Mouse (Mus musculus): ENCODE results near the gene Tamm41. TPM values are rescaled to one million over a fixed set of nuclear protein-coding genes. Genes with fewer than 3 reads are reported as not detected.

Gene Tamm41
- total and polyA plus RNA-seq, 2 experiments from 2014 or later, result 47.1 to 51.1 TPM

DNA sequence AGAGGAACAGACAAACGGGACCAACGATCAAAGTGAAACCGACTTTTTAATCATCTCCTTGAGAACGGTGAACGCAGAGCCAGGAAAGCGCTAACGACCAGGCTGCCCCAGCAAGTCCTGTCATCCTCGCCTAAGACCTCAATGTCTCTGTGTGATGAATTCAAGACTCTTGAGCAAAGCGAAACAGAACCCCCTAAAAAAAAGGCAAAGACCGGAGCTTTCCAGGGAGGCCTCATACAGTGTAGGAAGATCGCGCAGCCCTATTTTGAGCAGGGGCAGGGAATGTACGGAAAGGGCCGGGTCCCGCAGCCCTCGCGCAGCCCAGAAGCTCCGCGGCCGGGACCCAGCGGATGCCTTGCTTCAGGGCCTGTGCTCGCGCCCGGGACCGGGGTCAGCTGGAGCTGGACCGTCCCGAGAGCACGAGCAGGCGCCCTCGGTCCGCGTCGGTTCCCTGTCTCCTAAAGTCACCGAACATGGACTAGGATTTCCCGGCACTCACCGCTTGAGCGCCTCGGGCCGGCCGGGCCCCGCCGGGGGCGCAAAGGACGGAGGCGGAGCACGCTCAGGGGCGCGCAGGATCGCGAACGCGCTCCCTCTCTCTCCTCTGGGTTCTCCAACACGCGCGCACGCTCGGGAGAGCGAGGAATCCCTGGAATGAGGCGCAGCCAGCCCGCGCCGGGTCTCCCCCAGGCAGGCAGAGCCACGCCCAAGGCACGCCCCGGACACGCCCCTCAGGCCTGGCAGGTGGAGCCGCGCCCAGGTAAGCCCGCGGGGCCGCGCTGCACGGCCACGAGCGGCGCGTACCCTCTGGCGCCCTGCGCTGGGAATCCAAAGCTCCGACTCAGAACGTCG lies 69.1 kb downstream of the Tamm41 start:
- no peaks in the 10 kb centered on the region for H3K36me3 ChIP-seq (ENCODE audit: insufficient read depth, low read length)
- ATAC-seq (peak; percentile 79), DNase-seq (ENCODE audit: low spot score) (peak; percentile 85)
- H3K9me3 ChIP-seq (ENCODE audit: low read length), result no peaks in the 10 kb centered on the region
- H3K4me2 ChIP-seq (ENCODE audit: low read depth, low read length), result peak overlapping the region; percentile 96
- no peaks in the 10 kb centered on the region for H3K4me1 ChIP-seq (ENCODE audit: insufficient read depth, low read length)
- WGBS, result under 1% methylated on average over 74 of the region's 82 CpGs
- H3K27ac ChIP-seq, result peak overlapping the region; percentile 75
- peak overlapping the region; percentile 66 for H3K4me3 ChIP-seq (ENCODE audit: low read length)
- no peaks in the 10 kb centered on the region for H3K27me3 ChIP-seq (ENCODE audit: insufficient read depth, low read length)
- H3K9ac ChIP-seq (replicated peaks; ENCODE audit: low read length), result peak overlapping the region; percentile 64
- TF ChIP-seq CTCF (IDR thresholded peaks at IDR 0.05; ENCODE audit: low read depth), result no peak

DNA sequence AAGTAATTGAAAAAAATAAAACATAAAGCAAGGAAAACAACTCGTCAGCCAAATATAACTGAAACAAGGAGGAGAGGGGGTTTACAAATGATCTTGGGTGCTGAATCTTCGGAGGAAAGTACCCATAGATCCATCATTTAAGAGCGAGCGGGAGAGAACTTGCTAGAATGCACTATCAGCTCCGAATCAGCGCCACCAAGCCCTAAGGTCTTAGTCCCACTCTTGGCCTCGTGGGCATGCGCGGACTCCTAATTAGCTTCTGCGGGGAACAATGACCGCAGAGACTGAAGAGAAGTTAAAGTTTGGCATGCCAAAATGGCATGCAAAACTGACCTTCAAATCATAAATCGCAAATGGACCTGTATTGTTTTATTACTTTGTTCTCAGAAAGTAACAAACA lies 70.1 kb downstream of the Tamm41 start:
- H3K4me3 ChIP-seq (ENCODE audit: low read length), result peak overlapping the region; percentile 66
- ATAC-seq (no peak), DNase-seq (ENCODE audit: low spot score) (peak; percentile 24)
- no peak overlapping the region for H3K9ac ChIP-seq (replicated peaks; ENCODE audit: low read length)
- 41% methylated on average over 12 of the region's 12 CpGs for WGBS
- peak overlapping the region; percentile 96 for H3K4me2 ChIP-seq (ENCODE audit: low read depth, low read length)
- TF ChIP-seq CTCF (IDR thresholded peaks at IDR 0.05; ENCODE audit: low read depth), result no peak
- no peaks in the 10 kb centered on the region for H3K9me3 ChIP-seq (ENCODE audit: low read length)
- no peaks in the 10 kb centered on the region for H3K4me1 ChIP-seq (ENCODE audit: insufficient read depth, low read length)
- H3K27ac ChIP-seq, result no peak overlapping the region
- H3K36me3 ChIP-seq (ENCODE audit: insufficient read depth, low read length), result no peaks in the 10 kb centered on the region
- no peaks in the 10 kb centered on the region for H3K27me3 ChIP-seq (ENCODE audit: insufficient read depth, low read length)

- no peaks in the 10 kb centered on the region for H3K36me3 ChIP-seq (ENCODE audit: insufficient read depth, low read length)
- no peaks in the 10 kb centered on the region for H3K4me1 ChIP-seq (ENCODE audit: insufficient read depth, low read length)
- H3K9ac ChIP-seq (replicated peaks; ENCODE audit: low read length), result no peak overlapping the region
- ATAC-seq (no peak), DNase-seq (ENCODE audit: low spot score) (no peak)
- H3K4me2 ChIP-seq (ENCODE audit: low read depth, low read length), result peak overlapping the region; percentile 96; the same call in 1 of the 2 replicates
- no peaks in the 10 kb centered on the region for H3K9me3 ChIP-seq (ENCODE audit: low read length)
- no peak overlapping the region for H3K27ac ChIP-seq
- no peaks in the 10 kb centered on the region for H3K27me3 ChIP-seq (ENCODE audit: insufficient read depth, low read length)
- TF ChIP-seq CTCF (IDR thresholded peaks at IDR 0.05; ENCODE audit: low read depth), result no peak
- no peak overlapping the region for H3K4me3 ChIP-seq (ENCODE audit: low read length)
- 18% methylated on average over 2 of the region's 2 CpGs for WGBS
Measured at GRCm38 (mm10) chr6:114966396-114967154, 71.1 kb downstream of the Tamm41 start.

- no peak overlapping the region for H3K9ac ChIP-seq (replicated peaks; ENCODE audit: low read length)
- H3K4me3 ChIP-seq (ENCODE audit: low read length), result no peak overlapping the region
- H3K36me3 ChIP-seq (ENCODE audit: insufficient read depth, low read length), result no peaks in the 10 kb centered on the region
- TF ChIP-seq CTCF (IDR thresholded peaks at IDR 0.05; ENCODE audit: low read depth), result no peak
- ATAC-seq (no peak), DNase-seq (ENCODE audit: low spot score) (no peak)
- no peak overlapping the region for H3K4me2 ChIP-seq (ENCODE audit: low read depth, low read length)
- H3K27me3 ChIP-seq (ENCODE audit: insufficient read depth, low read length), result no peaks in the 10 kb centered on the region
- 83% methylated on average over 3 of the region's 3 CpGs for WGBS
- H3K4me1 ChIP-seq (ENCODE audit: insufficient read depth, low read length), result no peaks in the 10 kb centered on the region
- H3K27ac ChIP-seq, result no peak overlapping the region
- no peaks in the 10 kb centered on the region for H3K9me3 ChIP-seq (ENCODE audit: low read length)
Measured at GRCm38 (mm10) chr6:114965802-114966201, 71.9 kb downstream of the Tamm41 start.

DNA sequence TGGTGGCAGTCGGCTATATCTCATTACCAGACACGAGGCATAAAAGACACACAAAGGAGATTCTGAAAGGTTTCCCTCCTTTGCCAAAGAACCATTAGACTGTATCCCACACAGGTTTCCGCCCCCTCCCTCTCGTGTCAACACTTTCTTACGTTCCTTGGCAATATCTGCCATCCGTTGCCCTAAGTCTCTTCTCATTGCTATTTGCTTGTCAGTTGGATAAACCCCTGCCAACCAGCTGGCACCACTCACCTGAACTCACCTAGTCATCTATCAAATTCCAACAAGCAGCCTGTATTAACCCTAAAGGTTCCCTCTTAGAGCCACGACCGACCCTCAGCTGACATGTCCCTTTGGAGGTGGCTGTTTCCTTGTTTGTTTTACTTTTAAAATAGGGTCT lies 72.3 kb downstream of the Tamm41 start:
- H3K9ac ChIP-seq (replicated peaks; ENCODE audit: low read length), result no peak overlapping the region
- H3K36me3 ChIP-seq (ENCODE audit: insufficient read depth, low read length), result no peaks in the 10 kb centered on the region
- no peak for TF ChIP-seq CTCF (IDR thresholded peaks at IDR 0.05; ENCODE audit: low read depth)
- DNase-seq (ENCODE audit: low spot score) (no peak), ATAC-seq (no peak)
- H3K27me3 ChIP-seq (ENCODE audit: insufficient read depth, low read length), result no peaks in the 10 kb centered on the region
- H3K27ac ChIP-seq, result no peak overlapping the region
- H3K4me2 ChIP-seq (ENCODE audit: low read depth, low read length), result no peak overlapping the region
- WGBS, result 80% methylated on average over 8 of the region's 8 CpGs
- no peaks in the 10 kb centered on the region for H3K4me1 ChIP-seq (ENCODE audit: insufficient read depth, low read length)
- H3K4me3 ChIP-seq (ENCODE audit: low read length), result no peak overlapping the region
- no peaks in the 10 kb centered on the region for H3K9me3 ChIP-seq (ENCODE audit: low read length)

DNA sequence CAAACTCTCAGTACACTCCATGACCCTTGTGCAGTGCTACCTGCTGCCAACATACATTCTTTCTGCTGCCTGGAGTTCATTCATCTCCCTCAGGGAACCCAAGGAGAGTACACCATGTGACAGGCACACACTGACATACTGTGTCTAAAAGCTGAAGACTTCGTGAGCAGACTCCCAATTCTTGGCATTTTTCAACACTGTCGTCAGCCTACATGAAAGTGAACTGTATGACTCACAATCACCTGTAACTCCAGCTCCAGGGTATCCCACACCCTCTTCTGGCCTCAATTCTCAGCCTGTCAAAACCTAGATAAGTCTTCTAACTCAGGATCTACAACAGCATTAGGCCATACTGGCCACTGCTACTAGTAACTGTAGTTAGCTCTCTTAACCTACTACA lies 73.4 kb downstream of the Tamm41 start:
- ATAC-seq (no peak), DNase-seq (ENCODE audit: low spot score) (no peak)
- Histone ChIP-seq H3K36me3 (ENCODE audit: insufficient read depth, low read length) (no peaks in the 10 kb centered on the region), H3K4me2 (ENCODE audit: low read depth, low read length) (no peak overlapping the region), H3K4me3 (ENCODE audit: low read length) (no peak overlapping the region), H3K9me3 (ENCODE audit: low read length) (no peaks in the 10 kb centered on the region), H3K27me3 (ENCODE audit: insufficient read depth, low read length) (no peaks in the 10 kb centered on the region), H3K4me1 (ENCODE audit: insufficient read depth, low read length) (no peaks in the 10 kb centered on the region), H3K9ac (replicated peaks; ENCODE audit: low read length) (no peak overlapping the region), H3K27ac (no peak overlapping the region)
- no peak for TF ChIP-seq CTCF (IDR thresholded peaks at IDR 0.05; ENCODE audit: low read depth)
- WGBS, result 72% methylated on average over 2 of the region's 2 CpGs

All from hindbrain, postnatal 0 days (tissue).